Mouse (Mus musculus): ENCODE measurements around the gene Vmn1r73.

Vmn1r73 gene

GRCm38 (mm10) chr7:11729966-11730365, at the start of gene Vmn1r73:
TSS of gene Vmn1r73 (plus strand) at chr7:11730266.
- no peak for DNase-seq (ENCODE audit: low spot score in 2 of 2)
